Mouse (Mus musculus): ENCODE results near the gene Gm3402. TPM values are rescaled to one million over a fixed set of nuclear protein-coding genes. Genes with fewer than 3 reads are reported as not detected.

Gm3402 gene
- not detected in 4 replicates for total RNA-seq (2023; ENCODE audit: inconsistent age)

DNA sequence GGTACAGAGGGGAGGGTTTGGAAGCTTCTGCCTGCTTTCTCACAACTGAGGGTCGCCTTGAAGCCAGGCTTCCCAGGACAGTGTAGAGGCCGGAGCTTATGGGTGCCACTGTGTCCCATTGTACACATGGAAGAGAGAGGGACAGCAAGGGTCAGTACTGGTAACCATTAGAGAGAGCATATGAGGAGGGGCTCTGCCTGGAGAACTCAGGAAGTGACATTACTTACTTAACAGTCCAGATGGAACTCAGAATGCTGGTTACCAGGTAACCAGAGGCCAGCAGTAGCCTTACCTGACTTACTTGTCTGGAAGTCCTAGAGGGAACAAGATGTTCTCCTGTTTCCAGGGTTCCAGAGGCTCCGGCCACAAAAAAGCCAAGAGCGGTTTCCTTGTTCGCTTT is at the start of gene Gm3402:
Gm3402 (plus strand) TSS at position 301 of the 400 bp plus-strand sequence.

GRCm38 (mm10) chr5:146481665-146482064 is 32.3 kb upstream of the Gm3402 start, which contains the start of gene Gm6408:
Gene Gm6408 (plus strand): TSS chr5:146481965.

DNA sequence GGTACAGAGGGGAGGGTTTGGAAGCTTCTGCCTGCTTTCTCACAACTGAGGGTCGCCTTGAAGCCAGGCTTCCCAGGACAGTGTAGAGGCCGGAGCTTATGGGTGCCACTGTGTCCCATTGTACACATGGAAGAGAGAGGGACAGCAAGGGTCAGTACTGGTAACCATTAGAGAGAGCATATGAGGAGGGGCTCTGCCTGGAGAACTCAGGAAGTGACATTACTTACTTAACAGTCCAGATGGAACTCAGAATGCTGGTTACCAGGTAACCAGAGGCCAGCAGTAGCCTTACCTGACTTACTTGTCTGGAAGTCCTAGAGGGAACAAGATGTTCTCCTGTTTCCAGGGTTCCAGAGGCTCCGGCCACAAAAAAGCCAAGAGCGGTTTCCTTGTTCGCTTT is 22.9 kb upstream of the Gm3402 start, which contains the start of gene Gm6370:
Gm6370 (plus strand) TSS at position 301 of the 400 bp plus-strand sequence.

GRCm38 (mm10) chr5:146502099-146502498 is 11.8 kb upstream of the Gm3402 start, which contains the start of gene 4930449I24Rik:
Gene 4930449I24Rik (plus strand): TSS chr5:146502399.

GRCm38 (mm10) chr5:146525501-146525900 is 11.6 kb downstream of the Gm3402 start, which contains the start of gene Gm3404:
Gene Gm3404 (plus strand): TSS chr5:146525801.

DNA sequence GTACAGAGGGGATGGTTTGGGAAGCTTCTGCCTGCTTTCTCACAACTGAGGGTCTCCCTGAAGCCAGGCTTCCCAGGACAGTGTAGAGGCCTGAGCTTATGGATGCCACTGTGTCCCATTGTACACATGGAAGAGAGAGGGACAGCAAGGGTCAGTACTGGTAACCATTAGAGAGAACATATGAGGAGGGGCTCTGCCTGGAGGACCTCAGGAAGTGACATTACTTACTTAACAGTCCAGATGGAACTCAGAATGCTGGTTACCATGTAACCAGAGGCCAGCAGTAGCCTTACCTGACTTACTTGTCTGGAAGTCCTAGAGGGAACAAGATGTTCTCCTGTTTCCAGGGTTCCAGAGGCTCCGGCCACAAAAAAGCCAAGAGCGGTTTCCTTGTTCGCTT is 23.4 kb downstream of the Gm3402 start, which contains the start of gene Gm3409:
Gm3409 (plus strand) TSS at position 301 of the 400 bp plus-strand sequence.

GRCm38 (mm10) chr5:146555836-146556235 is 41.9 kb downstream of the Gm3402 start, which contains the start of gene Gm3415:
Gene Gm3415 (plus strand): TSS chr5:146556136.

Other genes starting within 250 kb of the Gm3402 start
- gene Wasf3, start 129.1 kb upstream of the Gm3402 start, total RNA-seq (2023; ENCODE audit: inconsistent age): not detected in 4 replicates
- gene Gm6408, start 32.2 kb upstream of the Gm3402 start, total RNA-seq (2023; ENCODE audit: inconsistent age): not detected in 4 replicates
- gene Gm6370, start 22.8 kb upstream of the Gm3402 start, total RNA-seq (2023; ENCODE audit: inconsistent age): not detected in 4 replicates
- gene 4930449I24Rik, start 11.7 kb upstream of the Gm3402 start, total RNA-seq (2023; ENCODE audit: inconsistent age): not detected in 4 replicates
- gene Gm3404, start 11.7 kb downstream of the Gm3402 start, total RNA-seq (2023; ENCODE audit: inconsistent age): not detected in 4 replicates
- not detected in 4 replicates for gene Gm3409, start 23.5 kb downstream of the Gm3402 start, total RNA-seq (2023; ENCODE audit: inconsistent age)
- not detected in 4 replicates for gene Gm3415, start 42.0 kb downstream of the Gm3402 start, total RNA-seq (2023; ENCODE audit: inconsistent age)
- not detected in 4 replicates for gene Gpr12, start 71.1 kb downstream of the Gm3402 start, total RNA-seq (2023; ENCODE audit: inconsistent age)

Measured in B cell, adult (primary cell).